Mouse (Mus musculus): ENCODE measurements around the gene Syn3.

Syn3 gene

GRCm38 (mm10) chr10:86313448-86313847 lies 185.2 kb downstream of the Syn3 start:
- no peak for DNase-seq (ENCODE audit: low spot score in 2 of 2)

- DNase-seq (ENCODE audit: low spot score in 2 of 2) = no peak
These were observed 185.7 kb downstream of the Syn3 start for GRCm38 (mm10) chr10:86312976-86313375.

- no peak for DNase-seq (ENCODE audit: low spot score in 2 of 2)
These were observed 188.2 kb downstream of the Syn3 start for GRCm38 (mm10) chr10:86310527-86310926.

GRCm38 (mm10) chr10:86307235-86307634 lies 191.5 kb downstream of the Syn3 start:
- no peak for DNase-seq (ENCODE audit: low spot score in 2 of 2)

GRCm38 (mm10) chr10:86304583-86304982 lies 194.1 kb downstream of the Syn3 start:
- DNase-seq (ENCODE audit: low spot score in 2 of 2) = no peak

- no peak for DNase-seq (ENCODE audit: low spot score in 2 of 2)
These were observed 195.2 kb downstream of the Syn3 start for GRCm38 (mm10) chr10:86303495-86303876.

- peak; percentile 83 to 86 for DNase-seq (ENCODE audit: low spot score in 2 of 2)
These were observed 195.8 kb downstream of the Syn3 start for GRCm38 (mm10) chr10:86302761-86303494.

GRCm38 (mm10) chr10:86302318-86302648 lies 196.4 kb downstream of the Syn3 start:
- DNase-seq (ENCODE audit: low spot score in 2 of 2) = no peak

GRCm38 (mm10) chr10:86301593-86302317 lies 196.9 kb downstream of the Syn3 start:
- DNase-seq (ENCODE audit: low spot score in 2 of 2) = no peak

GRCm38 (mm10) chr10:86301117-86301490 lies 197.6 kb downstream of the Syn3 start:
- DNase-seq (ENCODE audit: low spot score in 2 of 2) = no peak

GRCm38 (mm10) chr10:86300293-86301116 lies 198.2 kb downstream of the Syn3 start, which contains the start of gene Timp3:
Gene Timp3 (plus strand): TSS chr10:86300372.
- DNase-seq (ENCODE audit: low spot score in 2 of 2) = peak; percentile 77 to 82

- DNase-seq (ENCODE audit: low spot score in 2 of 2) = no peak
These were observed 198.9 kb downstream of the Syn3 start for GRCm38 (mm10) chr10:86299795-86300194.

GRCm38 (mm10) chr10:86298326-86298725 lies 200.4 kb downstream of the Syn3 start:
- no peak for DNase-seq (ENCODE audit: low spot score in 2 of 2)

GRCm38 (mm10) chr10:86297307-86297706 lies 201.4 kb downstream of the Syn3 start:
- DNase-seq (ENCODE audit: low spot score in 2 of 2) = no peak

GRCm38 (mm10) chr10:86296111-86296510 lies 202.6 kb downstream of the Syn3 start:
- DNase-seq (ENCODE audit: low spot score in 2 of 2) = peak; percentile 84 to 88

- no peak for DNase-seq (ENCODE audit: low spot score in 2 of 2)
These were observed 203.1 kb downstream of the Syn3 start for GRCm38 (mm10) chr10:86295454-86296098.

GRCm38 (mm10) chr10:86294599-86295365 lies 203.9 kb downstream of the Syn3 start:
- no peak for DNase-seq (ENCODE audit: low spot score in 2 of 2)

GRCm38 (mm10) chr10:86293880-86294279 lies 204.8 kb downstream of the Syn3 start:
- no peak for DNase-seq (ENCODE audit: low spot score in 2 of 2)

GRCm38 (mm10) chr10:86290109-86290771 lies 208.5 kb downstream of the Syn3 start:
- no peak for DNase-seq (ENCODE audit: low spot score in 2 of 2)

- no peak for DNase-seq (ENCODE audit: low spot score in 2 of 2)
These were observed 212.2 kb downstream of the Syn3 start for GRCm38 (mm10) chr10:86286508-86286907.

GRCm38 (mm10) chr10:86281238-86281637 lies 217.5 kb downstream of the Syn3 start:
- no peak for DNase-seq (ENCODE audit: low spot score in 2 of 2)

Measured in right cerebral cortex, postnatal 10 days (tissue).